In genomic region chr4:62644031-62644793, GRCm38 (mm10) we compare ENCODE assay signal across 9 mouse cellular contexts.
A peak's percentile ranks its signal among the peaks of the same experiment; 100 is the strongest.
DNase-seq lines count a peak whose midpoint lies in the region; ATAC-seq lines count a peak whose summit lies in the region.
"Had no signal": no experiment of that assay in that cellular context is flagged by ENCODE, and none has a peak within 500 bp of the region (broad histone marks: within the 10 kb centered on the region; RNA-seq: fewer than 3 reads in every experiment).

No protein-coding gene starts in this region.

- H3K36me3 ChIP-seq in forebrain, embryonic 15.5 days: no peaks in the 10 kb centered on the region
- peaks cover 77% of the 10 kb centered on the region for H3K36me3 ChIP-seq in forebrain, embryonic 10.5 days (replicated peaks)
- H3K36me3 ChIP-seq in embryonic facial prominence, embryonic 13.5 days: no peaks in the 10 kb centered on the region
- H3K36me3 ChIP-seq in limb, embryonic 10.5 days: no peaks in the 10 kb centered on the region
- H3K36me3 ChIP-seq: liver, embryonic 13.5 days had no signal

- no peak overlapping the region for H3K4me3 ChIP-seq in forebrain, embryonic 15.5 days
- H3K4me3 ChIP-seq in forebrain, embryonic 10.5 days: no peak overlapping the region
- no peak overlapping the region for H3K4me3 ChIP-seq in embryonic facial prominence, embryonic 13.5 days
- H3K4me3 ChIP-seq in limb, embryonic 10.5 days: no peak overlapping the region
- H3K4me3 ChIP-seq: liver, embryonic 13.5 days had no signal

- no peak overlapping the region for H3K4me2 ChIP-seq in forebrain, embryonic 15.5 days (replicated peaks)
- H3K4me2 ChIP-seq in embryonic facial prominence, embryonic 13.5 days: no peak overlapping the region
- H3K4me2 ChIP-seq: liver, embryonic 13.5 days had no signal

- H3K27ac ChIP-seq in forebrain, embryonic 15.5 days (replicated peaks): no peak overlapping the region
- H3K27ac ChIP-seq in forebrain, embryonic 10.5 days: no peak overlapping the region
- peak overlapping the region; percentile 28; the same call in 1 of the 2 replicates for H3K27ac ChIP-seq in embryonic facial prominence, embryonic 13.5 days
- H3K27ac ChIP-seq in limb, embryonic 10.5 days: peak overlapping the region; percentile 72
- H3K27ac ChIP-seq: liver, embryonic 13.5 days had no signal

- no peak overlapping the region for H3K9ac ChIP-seq in forebrain, embryonic 15.5 days (replicated peaks)
- H3K9ac ChIP-seq in embryonic facial prominence, embryonic 13.5 days: 0 out of 2 replicates have a peak overlapping the region, but pooled peaks have one; percentile 16
- H3K9ac ChIP-seq: liver, embryonic 13.5 days had no signal

- 0 out of 2 replicates have a peak, but pooled peaks cover 6% of the 10 kb centered on the region for H3K4me1 ChIP-seq in forebrain, embryonic 15.5 days
- peaks cover 32% of the 10 kb centered on the region for H3K4me1 ChIP-seq in forebrain, embryonic 10.5 days
- peaks cover 35% of the 10 kb centered on the region for H3K4me1 ChIP-seq in embryonic facial prominence, embryonic 13.5 days
- H3K4me1 ChIP-seq in limb, embryonic 10.5 days: peaks cover 42% of the 10 kb centered on the region

- DNase-seq in forebrain, embryonic 10.5 days (ENCODE audit: extremely low spot score, low spot score): no peak
- peak; percentile 43 to 58 for DNase-seq in layer of hippocampus, adult 18-20 months (ENCODE audit: low spot score in 2 of 2)
- DNase-seq in layer of hippocampus, adult 9-10 months (ENCODE audit: low spot score): no peak
- DNase-seq in limb, embryonic 10.5 days (ENCODE audit: low spot score): no peak
- DNase-seq in left cerebral cortex, adult 18-20 months (ENCODE audit: low spot score in 2 of 2): no peak
- DNase-seq in urinary bladder, postnatal 4 days (ENCODE audit: low spot score in 2 of 2): no peak
- DNase-seq: liver, embryonic 13.5 days had no signal

- no peaks in the 10 kb centered on the region for H3K9me3 ChIP-seq in forebrain, embryonic 15.5 days
- H3K9me3 ChIP-seq in forebrain, embryonic 10.5 days: no peaks in the 10 kb centered on the region
- no peaks in the 10 kb centered on the region for H3K9me3 ChIP-seq in embryonic facial prominence, embryonic 13.5 days
- no peaks in the 10 kb centered on the region for H3K9me3 ChIP-seq in limb, embryonic 10.5 days (replicated peaks)
- H3K9me3 ChIP-seq: liver, embryonic 13.5 days had no signal

- ATAC-seq in forebrain, embryonic 15.5 days (replicated peaks): peak; percentile 76
- ATAC-seq in embryonic facial prominence, embryonic 13.5 days (ENCODE audit: insufficient number of reproducible peaks, insufficient read depth, low FRiP score, low TSS enrichment, low read depth): no peak

- WGBS in forebrain, embryonic 15.5 days: 65% methylated on average over 11 of the region's 11 CpGs
- 89% methylated on average over 11 of the region's 11 CpGs for WGBS in forebrain, embryonic 10.5 days
- WGBS in embryonic facial prominence, embryonic 13.5 days: 64% methylated on average over 11 of the region's 11 CpGs
- WGBS in limb, embryonic 10.5 days: 62% methylated on average over 11 of the region's 11 CpGs

- no peaks in the 10 kb centered on the region for H3K27me3 ChIP-seq in forebrain, embryonic 15.5 days
- H3K27me3 ChIP-seq in forebrain, embryonic 10.5 days (ENCODE audit: poor library complexity, severe bottlenecking): peaks cover 4% of the 10 kb centered on the region; the same call in 1 of the 2 replicates
- no peaks in the 10 kb centered on the region for H3K27me3 ChIP-seq in embryonic facial prominence, embryonic 13.5 days
- H3K27me3 ChIP-seq in limb, embryonic 10.5 days (ENCODE audit: low read depth, poor library complexity, severe bottlenecking): no peaks in the 10 kb centered on the region
- H3K27me3 ChIP-seq: liver, embryonic 13.5 days had no signal

Comparison
In these comparisons a context has a peak if more than half of its experiments do, and no peak if none do; other contexts are left out.
1. DNase-seq: peak in layer of hippocampus, adult 18-20 months (2 of 2); none in forebrain, embryonic 10.5 days (single experiment), layer of hippocampus, adult 9-10 months (single experiment), limb, embryonic 10.5 days (single experiment), left cerebral cortex, adult 18-20 months (0 of 2) and urinary bladder, postnatal 4 days (0 of 2).
2. H3K27ac ChIP-seq: peak in embryonic facial prominence, embryonic 13.5 days (single experiment) and limb, embryonic 10.5 days (single experiment); none in forebrain, embryonic 15.5 days (single experiment) and forebrain, embryonic 10.5 days (single experiment).